Mouse (Mus musculus) activated CD4-positive, CD25-positive, alpha-beta regulatory T cell, adult 9 weeks (primary cell): Measurements from ENCODE around the gene Onecut3. TPM values are rescaled to one million over a fixed set of nuclear protein-coding genes. Genes with fewer than 3 reads are reported as not detected.

ENCODE experiments used
- polyA plus RNA-seq: library from polyadenylated mRNA; unstranded; fragments of 100-300 nt; shearing (Covaris generic); gene quantifications from one replicate; pipeline ENCODE4 v1.2.1, GENCODE M21; 2017

Gene Onecut3
- polyA plus RNA-seq: not detected

DNA sequence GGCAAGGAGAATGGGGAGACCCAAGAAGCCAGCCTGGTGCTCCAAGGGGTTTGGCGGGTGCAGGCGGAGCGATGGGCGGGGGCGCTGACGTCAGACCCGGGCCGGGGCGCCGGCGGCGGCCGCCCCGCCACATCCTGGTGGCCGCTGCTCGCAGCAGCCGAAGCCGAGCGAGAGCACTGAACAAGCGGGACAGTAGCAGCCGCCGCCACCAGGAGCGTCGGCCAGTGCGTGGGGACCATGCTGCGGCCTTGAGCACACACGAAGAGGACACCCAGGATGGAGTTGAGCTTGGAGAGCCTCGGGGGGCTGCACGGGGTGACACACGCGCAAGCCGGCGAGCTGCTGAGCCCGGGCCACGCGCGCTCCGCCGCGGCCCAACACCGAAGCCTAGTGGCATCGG lies at the start of gene Onecut3:
Gene Onecut3 (plus strand): TSS at position 104 of the 400 bp plus-strand sequence.

GRCm38 (mm10) chr10:80538710-80539394 lies 44.2 kb downstream of the Onecut3 start, which contains the start of gene Atp8b3:
TSS of gene Atp8b3 (minus strand) at chr10:80539124.

GRCm38 (mm10) chr10:80561116-80561944 lies 66.7 kb downstream of the Onecut3 start, which contains the start of gene Rexo1:
TSS of gene Rexo1 (minus strand) at chr10:80561560.

Other genes starting within 250 kb of the Onecut3 start
- 282 TPM for gene Ndufs7, start 245.7 kb upstream of the Onecut3 start, polyA plus RNA-seq
- gene Gamt, start 233.8 kb upstream of the Onecut3 start, polyA plus RNA-seq: 1.6 TPM
- gene Dazap1, start 233.3 kb upstream of the Onecut3 start, polyA plus RNA-seq: 50.4 TPM
- 984 TPM for gene Rps15, start 202.4 kb upstream of the Onecut3 start, polyA plus RNA-seq
- gene Apc2, start 198.9 kb upstream of the Onecut3 start, polyA plus RNA-seq: 0.18 TPM
- 82.1 TPM for gene 2310011J03Rik, start 174.3 kb upstream of the Onecut3 start, polyA plus RNA-seq
- 15.5 TPM for gene Pcsk4, start 165.3 kb upstream of the Onecut3 start, polyA plus RNA-seq
- gene Reep6, start 164.9 kb upstream of the Onecut3 start, polyA plus RNA-seq: 0.31 TPM
- not detected for gene Adamtsl5, start 146.4 kb upstream of the Onecut3 start, polyA plus RNA-seq
- not detected for gene Plk5, start 138.4 kb upstream of the Onecut3 start, polyA plus RNA-seq
- 0.16 TPM for gene Mex3d, start 107.2 kb upstream of the Onecut3 start, polyA plus RNA-seq
- gene Mbd3, start 95.3 kb upstream of the Onecut3 start, polyA plus RNA-seq: 36.7 TPM
- 302 TPM for gene Uqcr11, start 88.0 kb upstream of the Onecut3 start, polyA plus RNA-seq
- gene Tcf3, start 61.2 kb upstream of the Onecut3 start, polyA plus RNA-seq: 23.0 TPM
- 0.07 TPM for gene Atp8b3, start 44.3 kb downstream of the Onecut3 start, polyA plus RNA-seq
- 47.1 TPM for gene Rexo1, start 66.7 kb downstream of the Onecut3 start, polyA plus RNA-seq
- gene Klf16, start 82.5 kb downstream of the Onecut3 start, polyA plus RNA-seq: 1.1 TPM
- 28.7 TPM for gene Abhd17a, start 95.5 kb downstream of the Onecut3 start, polyA plus RNA-seq
- gene Scamp4, start 108.0 kb downstream of the Onecut3 start, polyA plus RNA-seq: 115 TPM
- gene Adat3, start 108.0 kb downstream of the Onecut3 start, polyA plus RNA-seq: 4.6 TPM
- 12.7 TPM for gene Gm49322, start 111.2 kb downstream of the Onecut3 start, polyA plus RNA-seq
- 8.2 TPM for gene Csnk1g2, start 128.0 kb downstream of the Onecut3 start, polyA plus RNA-seq
- 2.7 TPM for gene Btbd2, start 162.2 kb downstream of the Onecut3 start, polyA plus RNA-seq
- 19.0 TPM for gene Mknk2, start 183.3 kb downstream of the Onecut3 start, polyA plus RNA-seq
- 412 TPM for gene Mob3a, start 207.1 kb downstream of the Onecut3 start, polyA plus RNA-seq
- gene Izumo4, start 207.3 kb downstream of the Onecut3 start, polyA plus RNA-seq: 148 TPM
- gene Ap3d1, start 247.4 kb downstream of the Onecut3 start, polyA plus RNA-seq: 42.7 TPM